Mouse (Mus musculus) heart, embryonic 16.5 days (tissue): ENCODE measurements around the gene Gm9045. TPM values are rescaled to one million over a fixed set of nuclear protein-coding genes. Genes with fewer than 3 reads are reported as not detected.
A peak's percentile ranks its signal among the peaks of the same experiment; 100 is the strongest.
"Not testable (repeated sequence)": the region's sequence is repeated elsewhere in the genome, so short reads cannot be mapped to it uniquely, and the experiment has no call there.

Experiments
- ATAC-seq: fragments of 200-750 bp; cut with Nextera tagmentation; replicated peaks from 2 replicates; pipeline ENCODE4 v1.8.0; 2017; ENCODE audit warnings: moderate number of reproducible peaks; ENCODE audit not compliant: insufficient read depth, low FRiP score; ENCODE audit errors: extremely low read depth
- H3K27ac ChIP-seq: fragments of 300-500 bp; sonication (generic); 2 replicates; pipeline ENCODE4 v1.5.1; 2014; ENCODE audit warnings: mild to moderate bottlenecking, low read length, control low read depth, moderate library complexity
- H3K27me3 ChIP-seq: fragments of 300-500 bp; sonication (generic); 2 replicates; pipeline ENCODE4 v1.6.1; 2014; ENCODE audit warnings: low read length, mixed read lengths; ENCODE audit not compliant: control insufficient read depth, insufficient read depth
- H3K36me3 ChIP-seq: fragments of 300-500 bp; sonication (generic); 2 replicates; pipeline ENCODE4 v1.6.1; 2014; ENCODE audit not compliant: control insufficient read depth, insufficient read depth
- H3K4me1 ChIP-seq: fragments of 300-500 bp; sonication (generic); 2 replicates; pipeline ENCODE4 v1.6.1; 2014; ENCODE audit warnings: low read length, mixed read lengths; ENCODE audit not compliant: control insufficient read depth, insufficient read depth
- H3K4me2 ChIP-seq: fragments of 300-500 bp; sonication (generic); 2 replicates; pipeline ENCODE4 v1.6.1; 2014; ENCODE audit warnings: low read depth, mild to moderate bottlenecking, control low read depth, low read length
- H3K4me3 ChIP-seq: fragments of 300-500 bp; sonication (generic); 2 replicates; pipeline ENCODE4 v1.5.1; 2014; ENCODE audit warnings: mild to moderate bottlenecking, control low read depth, low read length
- H3K9ac ChIP-seq: fragments of 300-500 bp; sonication (generic); 2 replicates; pipeline ENCODE4 v1.6.1; 2014; ENCODE audit warnings: low read length, control low read depth
- H3K9me3 ChIP-seq: fragments of 300-500 bp; sonication (generic); replicated peaks from 2 replicates; pipeline ENCODE4 v1.6.1; 2016; ENCODE audit warnings: low read length; ENCODE audit not compliant: control insufficient read depth
- WGBS: fragments of 180-500 bp; shearing (Covaris S2); extraction: QIAGEN DNeasy Blood & Tissue Kit; methylation state at CpG from one replicate; pipeline ENCODE4 v1.1.7; 2014; 5-methylcytosine and 5-hydroxymethylcytosine counted together
- polyA plus RNA-seq: library from polyadenylated mRNA; unstranded; fragments of >200 nt; fragmentation: Nextera tagmentation; extraction: Ambion mirVana; gene quantifications from 2 replicates; pipeline ENCODE4 v1.2.1, GENCODE M21; 2015

Gm9045 gene
- polyA plus RNA-seq, result 0.21 TPM in 1 of 2 replicates, not detected in the other

DNA sequence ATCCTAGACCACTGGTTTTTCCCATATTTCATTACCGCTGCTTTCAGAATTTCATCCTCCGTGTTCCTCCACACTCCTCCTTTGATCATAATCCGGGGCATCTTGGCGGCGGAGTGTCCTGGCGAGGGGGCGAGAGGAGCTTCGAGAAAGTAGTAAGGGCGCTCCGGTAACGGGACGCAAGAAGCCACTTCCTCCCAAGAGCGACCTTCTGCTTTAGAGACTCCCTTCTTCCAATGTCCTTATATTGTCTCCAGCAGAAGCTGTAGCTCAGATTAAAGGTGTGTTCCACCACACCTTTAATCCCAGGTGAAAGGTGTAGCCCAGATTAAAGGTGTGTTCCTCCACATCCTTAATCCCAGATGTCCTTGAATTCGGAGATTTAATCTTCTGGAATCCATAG, at the start of gene Gm9045:
Gene Gm9045, minus strand, starts transcription at position 101 of the 400 bp plus-strand sequence.
- H3K9me3 ChIP-seq, H3K4me2 ChIP-seq, H3K4me3 ChIP-seq, H3K27me3 ChIP-seq, H3K27ac ChIP-seq, H3K9ac ChIP-seq, ATAC-seq, H3K4me1 ChIP-seq, H3K36me3 ChIP-seq: not testable (repeated sequence)
- no CpG with 5 or more reads among the region's 14 CpGs for WGBS

GRCm38 (mm10) chr10:118370443-118370842, 32.8 kb upstream of the Gm9045 start:
- Histone ChIP-seq H3K4me2 (peak overlapping the region; percentile 51), H3K4me3 (peak overlapping the region; percentile 19; the same call in 1 of the 2 replicates), H3K4me1 (no peaks in the 10 kb centered on the region), H3K9ac (no peak overlapping the region), H3K36me3 (no peaks in the 10 kb centered on the region), H3K9me3 (no peaks in the 10 kb centered on the region), H3K27ac (no peak overlapping the region), H3K27me3 (no peaks in the 10 kb centered on the region)
- ATAC-seq, result peak; percentile 65; the same call in 1 of the 2 replicates
- WGBS, result 6% methylated on average over 10 of the region's 10 CpGs

DNA sequence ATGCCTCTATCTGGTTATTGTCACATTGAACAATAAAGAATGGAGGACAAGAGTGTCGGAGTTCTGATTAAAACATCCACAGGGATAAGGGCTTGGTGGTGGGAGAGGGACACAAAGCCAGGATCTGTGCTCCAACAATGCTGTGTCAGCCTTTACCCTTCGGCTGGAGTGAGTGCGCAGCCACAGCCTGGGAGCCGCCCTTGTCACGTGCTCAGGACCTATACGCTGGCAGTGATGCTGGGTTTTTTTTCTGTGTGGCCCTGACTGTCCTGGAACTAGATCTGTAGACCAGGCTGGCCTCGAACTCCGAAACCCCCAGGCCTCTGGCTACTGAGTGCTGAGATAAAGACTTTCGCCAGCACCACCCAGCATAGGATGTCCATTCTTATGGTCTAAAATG, 31.9 kb upstream of the Gm9045 start:
- Histone ChIP-seq H3K27me3 (no peaks in the 10 kb centered on the region), H3K4me3 (no peak overlapping the region), H3K9ac (no peak overlapping the region), H3K4me2 (no peak overlapping the region), H3K4me1 (no peaks in the 10 kb centered on the region), H3K36me3 (no peaks in the 10 kb centered on the region), H3K27ac (no peak overlapping the region), H3K9me3 (no peaks in the 10 kb centered on the region)
- 87% methylated on average over 9 of the region's 9 CpGs for WGBS
- no peak for ATAC-seq

DNA sequence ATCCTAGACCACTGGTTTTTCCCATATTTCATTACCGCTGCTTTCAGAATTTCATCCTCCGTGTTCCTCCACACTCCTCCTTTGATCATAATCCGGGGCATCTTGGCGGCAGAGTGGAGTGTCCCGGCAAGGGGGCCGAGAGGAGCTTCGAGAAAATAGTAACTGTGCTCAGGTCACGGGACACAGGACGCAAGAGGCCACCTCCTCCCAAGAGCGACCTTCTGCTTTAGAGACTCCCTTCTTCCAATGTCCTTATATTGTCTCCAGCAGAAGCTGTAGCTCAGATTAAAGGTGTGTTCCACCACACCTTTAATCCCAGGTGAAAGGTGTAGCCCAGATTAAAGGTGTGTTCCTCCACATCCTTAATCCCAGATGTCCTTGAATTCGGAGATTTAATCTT, 16.4 kb upstream of the Gm9045 start, which contains the start of gene Gm9049:
Gene Gm9049, minus strand, starts transcription at position 101 of the 400 bp plus-strand sequence.
- 64% methylated on average over 1 of the region's 11 CpGs for WGBS
- not testable (repeated sequence) for ATAC-seq, H3K4me2 ChIP-seq, H3K9me3 ChIP-seq, H3K9ac ChIP-seq, H3K27me3 ChIP-seq, H3K4me1 ChIP-seq, H3K36me3 ChIP-seq, H3K27ac ChIP-seq, H3K4me3 ChIP-seq

GRCm38 (mm10) chr10:118348579-118348978, 10.9 kb upstream of the Gm9045 start, which contains the start of gene Gm9048:
Gene Gm9048, minus strand, starts transcription at chr10:118348679.
- ATAC-seq, H3K4me3 ChIP-seq, H3K4me1 ChIP-seq, H3K9me3 ChIP-seq, H3K36me3 ChIP-seq, H3K27me3 ChIP-seq, H3K4me2 ChIP-seq, H3K9ac ChIP-seq, H3K27ac ChIP-seq: not testable (repeated sequence)
- whole genome bisulfite sequencing, result 100% methylated on average over 1 of the region's 14 CpGs

DNA sequence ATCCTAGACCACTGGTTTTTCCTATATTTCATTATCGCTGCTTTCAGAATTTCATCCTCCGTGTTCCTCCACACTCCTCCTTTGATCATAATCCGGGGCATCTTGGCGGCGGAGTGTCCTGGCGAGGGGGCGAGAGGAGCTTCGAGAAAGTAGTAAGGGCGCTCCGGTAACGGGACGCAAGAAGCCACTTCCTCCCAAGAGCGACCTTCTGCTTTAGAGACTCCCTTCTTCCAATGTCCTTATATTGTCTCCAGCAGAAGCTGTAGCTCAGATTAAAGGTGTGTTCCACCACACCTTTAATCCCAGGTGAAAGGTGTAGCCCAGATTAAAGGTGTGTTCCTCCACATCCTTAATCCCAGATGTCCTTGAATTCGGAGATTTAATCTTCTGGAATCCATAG, 5.5 kb upstream of the Gm9045 start, which contains the start of gene Gm9046:
Gene Gm9046, minus strand, starts transcription at position 101 of the 400 bp plus-strand sequence.
- no CpG with 5 or more reads among the region's 14 CpGs for WGBS

GRCm38 (mm10) chr10:118332308-118332707, 5.3 kb downstream of the Gm9045 start, which contains the start of gene Gm9044:
Gene Gm9044, minus strand, starts transcription at chr10:118332408.
- not testable (repeated sequence) for H3K9me3 ChIP-seq, H3K27ac ChIP-seq, H3K9ac ChIP-seq, H3K27me3 ChIP-seq, H3K36me3 ChIP-seq, ATAC-seq, H3K4me2 ChIP-seq, H3K4me3 ChIP-seq, H3K4me1 ChIP-seq
- WGBS, result no CpG with 5 or more reads among the region's 14 CpGs

More for the DNA sequence above, 5.5 kb upstream of the Gm9045 start, which contains the start of gene Gm9046:
- not testable (repeated sequence) for H3K27me3 ChIP-seq, H3K4me3 ChIP-seq, H3K36me3 ChIP-seq, H3K9ac ChIP-seq, H3K4me1 ChIP-seq, H3K9me3 ChIP-seq, H3K27ac ChIP-seq, H3K4me2 ChIP-seq, ATAC-seq

GRCm38 (mm10) chr10:118326869-118327268, 10.8 kb downstream of the Gm9045 start, which contains the start of gene Gm9040:
Gene Gm9040, minus strand, starts transcription at chr10:118326969.
- not testable (repeated sequence) for H3K4me3 ChIP-seq, H3K4me2 ChIP-seq, H3K9me3 ChIP-seq, H3K27ac ChIP-seq, H3K9ac ChIP-seq, H3K36me3 ChIP-seq, ATAC-seq, H3K27me3 ChIP-seq, H3K4me1 ChIP-seq
- WGBS, result no CpG with 5 or more reads among the region's 11 CpGs

DNA sequence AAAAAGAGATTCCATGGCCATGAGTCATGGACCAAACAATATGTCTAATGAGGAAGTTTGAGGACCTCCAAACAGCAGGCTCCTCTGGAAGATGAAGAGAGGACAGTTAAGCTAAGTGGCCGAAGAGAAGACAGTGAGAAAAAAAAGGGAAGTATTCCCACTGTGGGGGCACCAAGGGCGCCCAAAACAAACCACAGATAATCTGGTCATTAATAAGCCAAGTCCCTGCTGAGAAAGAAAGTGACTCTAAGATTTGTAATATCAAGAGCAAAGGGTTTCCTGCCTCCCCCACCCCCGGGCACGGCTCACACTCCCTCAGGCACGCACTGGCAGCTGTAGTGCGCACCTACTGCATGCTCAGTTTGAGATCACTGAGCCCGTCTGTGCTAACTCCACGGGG, 18.6 kb downstream of the Gm9045 start:
- no peaks in the 10 kb centered on the region for H3K27me3 ChIP-seq
- H3K4me1 ChIP-seq, result no peaks in the 10 kb centered on the region
- WGBS, result 75% methylated on average over 8 of the region's 8 CpGs
- H3K9me3 ChIP-seq, result no peaks in the 10 kb centered on the region
- no peak overlapping the region for H3K9ac ChIP-seq
- H3K4me2 ChIP-seq, result no peak overlapping the region
- ATAC-seq, result no peak
- no peaks in the 10 kb centered on the region for H3K36me3 ChIP-seq
- H3K27ac ChIP-seq, result no peak overlapping the region
- H3K4me3 ChIP-seq, result no peak overlapping the region
